8 mouse cellular contexts compared by ENCODE assay signal in genomic region chr10:75517758-75518143, GRCm38 (mm10). TPM values are rescaled to one million over a fixed set of nuclear protein-coding genes. Genes with fewer than 3 reads are reported as not detected.
DNase-seq lines count a peak whose midpoint lies in the region; ATAC-seq lines count a peak whose summit lies in the region.

TSS of gene Gucd1 (minus strand) at chr10:75517972.

- peak within 1 kb of the TSS; percentile 97 for H3K27ac ChIP-seq in heart, embryonic 10.5 days
- H3K27ac ChIP-seq in kidney, embryonic 15.5 days = peak within 1 kb of the TSS; percentile 100

- H3K9ac ChIP-seq in kidney, embryonic 15.5 days = peak within 1 kb of the TSS; percentile 94

- peak within 1 kb of the TSS; percentile 94 for H3K4me3 ChIP-seq in heart, embryonic 10.5 days
- H3K4me3 ChIP-seq in kidney, embryonic 15.5 days (replicated peaks) = peak within 1 kb of the TSS; percentile 79

- H3K4me1 ChIP-seq in heart, embryonic 10.5 days = peaks cover 42% of the 10 kb centered on the region
- peaks cover 49% of the 10 kb centered on the region for H3K4me1 ChIP-seq in kidney, embryonic 15.5 days

- H3K36me3 ChIP-seq in heart, embryonic 10.5 days = peaks cover 32% of the 10 kb centered on the region
- H3K36me3 ChIP-seq in kidney, embryonic 15.5 days = peaks cover 35% of the 10 kb centered on the region

- H3K27me3 ChIP-seq in heart, embryonic 10.5 days (ENCODE audit: insufficient read depth, poor library complexity, severe bottlenecking) = no peaks in the 10 kb centered on the region
- no peaks in the 10 kb centered on the region for H3K27me3 ChIP-seq in kidney, embryonic 15.5 days

- no peaks in the 10 kb centered on the region for H3K9me3 ChIP-seq in heart, embryonic 10.5 days
- H3K9me3 ChIP-seq in kidney, embryonic 15.5 days (replicated peaks) = no peaks in the 10 kb centered on the region

- H3K4me2 ChIP-seq in kidney, embryonic 15.5 days = peak within 1 kb of the TSS; percentile 87

- ATAC-seq in erythroblast, adult 5-6 weeks (replicated peaks; ENCODE audit: low FRiP score, poor library complexity, severe bottlenecking) = peak; percentile 77
- ATAC-seq in kidney, embryonic 15.5 days (replicated peaks; ENCODE audit: low FRiP score) = peak; percentile 89
- ATAC-seq in monocyte, adult 5-6 weeks (replicated peaks; ENCODE audit: insufficient number of reproducible peaks, low FRiP score, low TSS enrichment, poor library complexity, severe bottlenecking) = peak; percentile 77

- WGBS in heart, embryonic 10.5 days = under 1% methylated on average over 20 of the region's 20 CpGs
- WGBS in kidney, embryonic 15.5 days = under 1% methylated on average over 20 of the region's 20 CpGs

- DNase-seq in B cell, adult 2 months = peak; percentile 98 to 99
- DNase-seq in brain, adult 2 months (ENCODE audit: low read depth, low spot score) = peak; percentile 99
- peak; percentile 98 for DNase-seq in heart, embryonic 10.5 days (ENCODE audit: low spot score)
- DNase-seq in liver = peak; percentile 94
- DNase-seq in spleen, postnatal 4 days (ENCODE audit: low spot score in 2 of 2) = peak; percentile 97 to 98

RNA-seq across cellular contexts. Expression of gene Gucd1, which starts in this region (rescaled TPM):
- total RNA-seq in erythroblast, adult 5-6 weeks (2015; ENCODE audit: low replicate concordance) = 94.3 and 113 TPM in 2 replicates
- 180 and 191 TPM in 2 replicates for total RNA-seq in erythroblast, adult 5-6 weeks (2017; ENCODE audit: low replicate concordance)
- polyA plus RNA-seq in heart, embryonic 10.5 days (2016; fragmentation: Nextera tagmentation; extraction: Ambion mirVana) = 24.0 and 28.8 TPM in 2 replicates
- polyA plus RNA-seq in kidney, embryonic 15.5 days (2015; fragmentation: Nextera tagmentation; extraction: Ambion mirVana) = 44.2 and 46.0 TPM in 2 replicates
- total RNA-seq in monocyte, adult 5-6 weeks (2017) = 49.4 to 66.8 TPM (median 54.5 TPM) in 3 replicates

Comparison
In these comparisons a context has a peak if more than half of its experiments do, and no peak if none do; other contexts are left out.
1. Peak in every context shown above with its lines: DNase-seq, ATAC-seq, H3K4me3 ChIP-seq and H3K27ac ChIP-seq.